ENCODE assay signal across 14 mouse cellular contexts in the genomic region with DNA sequence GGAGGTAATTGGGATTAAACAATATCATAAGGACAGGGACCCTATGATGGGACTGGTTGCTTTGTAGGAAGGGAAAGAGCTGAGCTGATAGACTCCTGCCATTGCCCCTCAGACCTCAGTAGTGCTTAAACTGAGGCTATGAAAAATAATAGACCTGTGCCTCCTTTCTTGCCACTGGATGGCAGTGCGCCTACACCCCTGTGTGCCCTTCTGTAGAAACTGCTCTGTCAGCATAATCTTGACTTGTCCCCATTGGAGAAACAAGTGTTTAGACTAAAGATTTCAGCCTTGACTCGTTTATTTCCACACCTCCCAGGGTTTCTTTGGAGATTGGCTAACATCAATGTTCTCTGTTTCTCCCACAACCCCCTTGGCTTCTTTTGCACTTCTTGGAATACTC.
DNase-seq lines count a peak whose midpoint lies in the region; ATAC-seq and TF ChIP-seq lines count a peak whose summit lies in the region.
"Had no signal": no experiment of that assay in that cellular context is flagged by ENCODE, and none has a peak within 500 bp of the region (broad histone marks: within the 10 kb centered on the region; RNA-seq: fewer than 3 reads in every experiment).

No protein-coding gene starts in this region.

- H3K36me3 ChIP-seq in intestine, postnatal 0 days (ENCODE audit: control insufficient read depth, insufficient read depth), result no peaks in the 10 kb centered on the region
- H3K36me3 ChIP-seq in intestine, embryonic 16.5 days (ENCODE audit: control insufficient read depth, insufficient read depth, low read length), result no peaks in the 10 kb centered on the region
- H3K36me3 ChIP-seq in midbrain, postnatal 0 days (ENCODE audit: insufficient read depth, low read length), result no peaks in the 10 kb centered on the region
- no peaks in the 10 kb centered on the region for H3K36me3 ChIP-seq in midbrain, embryonic 10.5 days
- H3K36me3 ChIP-seq in embryonic facial prominence, embryonic 14.5 days (ENCODE audit: control insufficient read depth, insufficient read depth, low read length), result no peaks in the 10 kb centered on the region
- H3K36me3 ChIP-seq: embryonic facial prominence, embryonic 12.5 days; neural tube, embryonic 15.5 days had no signal

- peak; percentile 61 for TF ChIP-seq CTCF in intestine, postnatal 0 days (IDR thresholded peaks at IDR 0.05; ENCODE audit: low read depth)
- peak; percentile 56 for TF ChIP-seq CTCF in midbrain, postnatal 0 days (IDR thresholded peaks at IDR 0.05)

- 46% methylated on average over 2 of the region's 2 CpGs for WGBS in intestine, postnatal 0 days
- 55% methylated on average over 2 of the region's 2 CpGs for WGBS in intestine, embryonic 16.5 days
- 63% methylated on average over 2 of the region's 2 CpGs for WGBS in midbrain, postnatal 0 days
- 57% methylated on average over 2 of the region's 2 CpGs for WGBS in midbrain, embryonic 10.5 days
- 58% methylated on average over 2 of the region's 2 CpGs for WGBS in embryonic facial prominence, embryonic 14.5 days

- no peaks in the 10 kb centered on the region for H3K4me1 ChIP-seq in intestine, postnatal 0 days (replicated peaks; ENCODE audit: control insufficient read depth, insufficient read depth, low read length)
- no peaks in the 10 kb centered on the region for H3K4me1 ChIP-seq in intestine, embryonic 16.5 days (ENCODE audit: control insufficient read depth, insufficient read depth, low read length)
- H3K4me1 ChIP-seq in midbrain, postnatal 0 days (ENCODE audit: insufficient read depth, low read length), result no peaks in the 10 kb centered on the region
- H3K4me1 ChIP-seq in midbrain, embryonic 10.5 days, result no peaks in the 10 kb centered on the region
- no peaks in the 10 kb centered on the region for H3K4me1 ChIP-seq in embryonic facial prominence, embryonic 14.5 days (ENCODE audit: control insufficient read depth, insufficient read depth, low read length)
- H3K4me1 ChIP-seq: embryonic facial prominence, embryonic 12.5 days; neural tube, embryonic 15.5 days had no signal

- H3K9ac ChIP-seq in intestine, postnatal 0 days (ENCODE audit: low read depth, low read length), result no peak overlapping the region
- H3K9ac ChIP-seq in intestine, embryonic 16.5 days (ENCODE audit: low read depth, low read length), result no peak overlapping the region
- H3K9ac ChIP-seq in midbrain, postnatal 0 days (replicated peaks; ENCODE audit: low read length, poor library complexity, severe bottlenecking), result no peak overlapping the region
- H3K9ac ChIP-seq in embryonic facial prominence, embryonic 14.5 days (ENCODE audit: low read depth, low read length), result no peak overlapping the region
- H3K9ac ChIP-seq: embryonic facial prominence, embryonic 12.5 days; neural tube, embryonic 15.5 days had no signal

- no peak overlapping the region for H3K4me3 ChIP-seq in intestine, postnatal 0 days (ENCODE audit: low read depth, low read length)
- H3K4me3 ChIP-seq in intestine, embryonic 16.5 days (ENCODE audit: low read length), result no peak overlapping the region
- H3K4me3 ChIP-seq in midbrain, postnatal 0 days (ENCODE audit: low read depth, low read length), result no peak overlapping the region
- no peak overlapping the region for H3K4me3 ChIP-seq in midbrain, embryonic 10.5 days
- no peak overlapping the region for H3K4me3 ChIP-seq in embryonic facial prominence, embryonic 14.5 days (ENCODE audit: low read depth, low read length)
- H3K4me3 ChIP-seq: embryonic facial prominence, embryonic 12.5 days; neural tube, embryonic 15.5 days had no signal

- no peak overlapping the region for H3K27ac ChIP-seq in intestine, postnatal 0 days (ENCODE audit: low read depth, low read length)
- H3K27ac ChIP-seq in intestine, embryonic 16.5 days (ENCODE audit: low read length), result no peak overlapping the region
- H3K27ac ChIP-seq in midbrain, postnatal 0 days (ENCODE audit: low read depth, low read length), result no peak overlapping the region
- no peak overlapping the region for H3K27ac ChIP-seq in midbrain, embryonic 10.5 days (replicated peaks)
- H3K27ac ChIP-seq in embryonic facial prominence, embryonic 14.5 days (replicated peaks; ENCODE audit: low read depth, low read length), result no peak overlapping the region
- H3K27ac ChIP-seq: embryonic facial prominence, embryonic 12.5 days; neural tube, embryonic 15.5 days had no signal

- DNase-seq in cerebellum, adult 9-10 months, result peak; percentile 11
- no peak for DNase-seq in cerebellum, postnatal 4 days (ENCODE audit: low spot score in 2 of 2)
- no peak for DNase-seq in midbrain, postnatal 0 days (ENCODE audit: low spot score)
- no peak for DNase-seq in midbrain, embryonic 10.5 days (ENCODE audit: low spot score)
- peak; percentile 8 for DNase-seq in embryonic facial prominence, embryonic 14.5 days (ENCODE audit: low spot score)
- DNase-seq in right cerebral cortex, adult 18-20 months, result no peak
- DNase-seq: right cerebral cortex, postnatal 4 days had no signal

- no peaks in the 10 kb centered on the region for H3K27me3 ChIP-seq in intestine, postnatal 0 days (replicated peaks; ENCODE audit: control insufficient read depth, insufficient read depth, low read length)
- no peaks in the 10 kb centered on the region for H3K27me3 ChIP-seq in intestine, embryonic 16.5 days (replicated peaks; ENCODE audit: control insufficient read depth, insufficient read depth, low read length)
- H3K27me3 ChIP-seq in midbrain, postnatal 0 days (ENCODE audit: insufficient read depth, low read length), result no peaks in the 10 kb centered on the region
- H3K27me3 ChIP-seq in midbrain, embryonic 10.5 days (ENCODE audit: low read depth, poor library complexity, severe bottlenecking), result no peaks in the 10 kb centered on the region
- H3K27me3 ChIP-seq in embryonic facial prominence, embryonic 14.5 days (replicated peaks; ENCODE audit: control insufficient read depth, insufficient read depth, low read length), result no peaks in the 10 kb centered on the region
- H3K27me3 ChIP-seq: embryonic facial prominence, embryonic 12.5 days; neural tube, embryonic 15.5 days had no signal

- H3K4me2 ChIP-seq in intestine, postnatal 0 days (replicated peaks; ENCODE audit: low read depth), result no peak overlapping the region
- H3K4me2 ChIP-seq in intestine, embryonic 16.5 days (ENCODE audit: low read depth, low read length), result no peak overlapping the region
- H3K4me2 ChIP-seq in midbrain, postnatal 0 days (ENCODE audit: low read depth, low read length, poor library complexity, severe bottlenecking), result no peak overlapping the region
- no peak overlapping the region for H3K4me2 ChIP-seq in embryonic facial prominence, embryonic 14.5 days (ENCODE audit: low read depth, low read length)
- H3K4me2 ChIP-seq: embryonic facial prominence, embryonic 12.5 days; liver, embryonic 11.5 days; midbrain, embryonic 11.5 days; neural tube, embryonic 15.5 days had no signal

- no peaks in the 10 kb centered on the region for H3K9me3 ChIP-seq in intestine, postnatal 0 days (ENCODE audit: control insufficient read depth)
- no peaks in the 10 kb centered on the region for H3K9me3 ChIP-seq in intestine, embryonic 16.5 days (ENCODE audit: control insufficient read depth, low read length)
- H3K9me3 ChIP-seq in midbrain, postnatal 0 days (ENCODE audit: low read length), result no peaks in the 10 kb centered on the region
- no peaks in the 10 kb centered on the region for H3K9me3 ChIP-seq in midbrain, embryonic 10.5 days (replicated peaks)
- no peaks in the 10 kb centered on the region for H3K9me3 ChIP-seq in embryonic facial prominence, embryonic 14.5 days (ENCODE audit: control insufficient read depth, low read length)
- H3K9me3 ChIP-seq: embryonic facial prominence, embryonic 12.5 days; neural tube, embryonic 15.5 days had no signal

- no peak for ATAC-seq in intestine, postnatal 0 days
- no peak for ATAC-seq in intestine, embryonic 16.5 days
- ATAC-seq in midbrain, postnatal 0 days (ENCODE audit: low FRiP score), result no peak
- ATAC-seq in embryonic facial prominence, embryonic 14.5 days (ENCODE audit: low read depth), result no peak
- ATAC-seq: activated CD4-positive, CD25-positive, alpha-beta regulatory T cell, adult 4 months had no signal

Comparison
In these comparisons a context has a peak if more than half of its experiments do, and no peak if none do; other contexts are left out.
1. DNase-seq: peak in cerebellum, adult 9-10 months (single experiment) and embryonic facial prominence, embryonic 14.5 days (single experiment); none in cerebellum, postnatal 4 days (0 of 2), midbrain, postnatal 0 days (single experiment), midbrain, embryonic 10.5 days (single experiment) and right cerebral cortex, adult 18-20 months (single experiment).